Mouse (Mus musculus): ENCODE measurements around the gene Hnrnpf.
A peak's percentile ranks its signal among the peaks of the same experiment; 100 is the strongest.
"Not testable (repeated sequence)": the region's sequence is repeated elsewhere in the genome, so short reads cannot be mapped to it uniquely, and the experiment has no call there.

Hnrnpf gene

GRCm38 (mm10) chr6:117900126-117901080 lies at the start of gene Hnrnpf:
Gene Hnrnpf (plus strand): TSS chr6:117900324.
- peak; percentile 39 to 48 for DNase-seq (ENCODE audit: low spot score in 2 of 2)

GRCm38 (mm10) chr6:117851747-117852146 lies 48.4 kb upstream of the Hnrnpf start:
- no peak for DNase-seq (ENCODE audit: low spot score in 2 of 2)

- DNase-seq (ENCODE audit: low spot score in 2 of 2): no peak
Observed at GRCm38 (mm10) chr6:117857990-117858389, 42.1 kb upstream of the Hnrnpf start.

- no peak for DNase-seq (ENCODE audit: low spot score in 2 of 2)
Observed at GRCm38 (mm10) chr6:117861848-117862247, 38.3 kb upstream of the Hnrnpf start, which contains the start of gene Zfp239. Gene Zfp239 (plus strand): TSS chr6:117862100.

GRCm38 (mm10) chr6:117862465-117862864 lies 37.7 kb upstream of the Hnrnpf start:
- DNase-seq (ENCODE audit: low spot score in 2 of 2): no peak

GRCm38 (mm10) chr6:117862899-117863620 lies 37.1 kb upstream of the Hnrnpf start:
- DNase-seq (ENCODE audit: low spot score in 2 of 2): peak; percentile 13 to 44

- no peak for DNase-seq (ENCODE audit: low spot score in 2 of 2)
Observed at GRCm38 (mm10) chr6:117863751-117864150, 36.4 kb upstream of the Hnrnpf start.

- no peak for DNase-seq (ENCODE audit: low spot score in 2 of 2)
Observed at GRCm38 (mm10) chr6:117868187-117868586, 31.9 kb upstream of the Hnrnpf start.

GRCm38 (mm10) chr6:117871034-117871433 lies 29.1 kb upstream of the Hnrnpf start:
- DNase-seq (ENCODE audit: low spot score in 2 of 2): no peak

GRCm38 (mm10) chr6:117873450-117873849 lies 26.7 kb upstream of the Hnrnpf start:
- not testable (repeated sequence) for DNase-seq (ENCODE audit: low spot score in 2 of 2)

- no peak for DNase-seq (ENCODE audit: low spot score in 2 of 2)
Observed at GRCm38 (mm10) chr6:117874621-117875281, 25.4 kb upstream of the Hnrnpf start.

GRCm38 (mm10) chr6:117878700-117879407 lies 21.3 kb upstream of the Hnrnpf start:
- DNase-seq (ENCODE audit: low spot score in 2 of 2): no peak

GRCm38 (mm10) chr6:117879408-117880115 lies 20.6 kb upstream of the Hnrnpf start:
- DNase-seq (ENCODE audit: low spot score in 2 of 2): peak; percentile 99

GRCm38 (mm10) chr6:117880394-117880838 lies 19.7 kb upstream of the Hnrnpf start:
- no peak for DNase-seq (ENCODE audit: low spot score in 2 of 2)

GRCm38 (mm10) chr6:117881229-117881628 lies 18.9 kb upstream of the Hnrnpf start:
- no peak for DNase-seq (ENCODE audit: low spot score in 2 of 2)

- DNase-seq (ENCODE audit: low spot score in 2 of 2): no peak
Observed at GRCm38 (mm10) chr6:117881997-117882396, 18.1 kb upstream of the Hnrnpf start.

GRCm38 (mm10) chr6:117885943-117886342 lies 14.2 kb upstream of the Hnrnpf start:
- DNase-seq (ENCODE audit: low spot score in 2 of 2): no peak

GRCm38 (mm10) chr6:117888032-117888431 lies 12.1 kb upstream of the Hnrnpf start:
- DNase-seq (ENCODE audit: low spot score in 2 of 2): no peak

- no peak for DNase-seq (ENCODE audit: low spot score in 2 of 2)
Observed at GRCm38 (mm10) chr6:117888642-117889096, 11.5 kb upstream of the Hnrnpf start.

- DNase-seq (ENCODE audit: low spot score in 2 of 2): no peak
Observed at GRCm38 (mm10) chr6:117890257-117890656, 9.9 kb upstream of the Hnrnpf start.
